Mouse (Mus musculus): Measurements from ENCODE around the gene Irf9.

- TF ChIP-seq EP300 (IDR thresholded peaks at IDR 0.05; ENCODE audit: low read depth) (no peak), CTCF (IDR thresholded peaks at IDR 0.05; ENCODE audit: low read depth) (no peak)
Measured at GRCm38 (mm10) chr14:55644261-55644888, 41.0 kb downstream of the Irf9 start.

Measured in liver, postnatal 0 days (tissue).